Mouse (Mus musculus): ENCODE measurements at regions not wholly inside any gene's neighbourhood (a gene's known extent, or its start where the extent isn't known, plus 50 kb on each side); places are given as distances from the start of the nearest gene placed in this dataset.

DNA sequence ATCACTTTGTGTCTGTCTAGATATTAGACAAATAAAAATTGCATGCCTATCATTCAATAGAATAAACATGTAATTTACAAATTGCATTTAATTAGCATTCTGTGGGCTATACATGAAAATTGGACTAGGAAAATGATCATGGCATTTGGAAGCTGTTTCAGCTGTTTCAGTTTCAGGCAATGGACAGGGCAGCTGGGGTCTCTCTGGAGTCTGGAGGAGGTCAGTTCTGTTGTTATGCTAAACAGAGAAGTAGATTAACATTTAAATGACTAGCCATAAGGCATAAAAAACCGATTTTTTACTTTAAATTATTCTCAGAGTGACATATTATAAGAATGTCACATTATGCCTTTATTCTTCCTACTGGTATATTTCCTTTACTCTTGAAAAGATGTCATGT lies 559.4 kb upstream of the A830018L16Rik start:
- no peak for TF ChIP-seq ELF1 (IDR thresholded peaks at IDR 0.05; ENCODE audit: low read depth, low read length)
- TF ChIP-seq MEF2A (IDR thresholded peaks at IDR 0.05; ENCODE audit: borderline replicate concordance, low read depth, low read length): no peak
- TF ChIP-seq CTCF (conservative IDR thresholded peaks at IDR 0.05 in 1 of 2, IDR thresholded peaks at IDR 0.05 in 1 of 2; ENCODE audit: low read depth in 2 of 2, low read length in 2 of 2): no peak
- TF ChIP-seq SIN3A (IDR thresholded peaks at IDR 0.05; ENCODE audit: low read length): no peak
- no peak for TF ChIP-seq POLR2A (IDR thresholded peaks at IDR 0.05; ENCODE audit: low read depth, low read length)
- TF ChIP-seq MAX (IDR thresholded peaks at IDR 0.05; ENCODE audit: low read length): no peak
- no peak for TF ChIP-seq USF1 (IDR thresholded peaks at IDR 0.05; ENCODE audit: low read depth, low read length)
- no peak for TF ChIP-seq ZC3H11A (IDR thresholded peaks at IDR 0.05; ENCODE audit: low read depth, low read length)
- TF ChIP-seq USF2 (conservative IDR thresholded peaks at IDR 0.05; ENCODE audit: low read depth, low read length): no peak
- TF ChIP-seq EP300 (IDR thresholded peaks at IDR 0.05; ENCODE audit: low read length): no peak

Data from CH12.LX (cell line).